Mouse (Mus musculus): Measurements from ENCODE around the gene Arhgef2. TPM values are rescaled to one million over a fixed set of nuclear protein-coding genes. Genes with fewer than 3 reads are reported as not detected.

Gene Arhgef2
- polyA plus RNA-seq, 1 experiment from 2014 or later: 160 TPM

DNA sequence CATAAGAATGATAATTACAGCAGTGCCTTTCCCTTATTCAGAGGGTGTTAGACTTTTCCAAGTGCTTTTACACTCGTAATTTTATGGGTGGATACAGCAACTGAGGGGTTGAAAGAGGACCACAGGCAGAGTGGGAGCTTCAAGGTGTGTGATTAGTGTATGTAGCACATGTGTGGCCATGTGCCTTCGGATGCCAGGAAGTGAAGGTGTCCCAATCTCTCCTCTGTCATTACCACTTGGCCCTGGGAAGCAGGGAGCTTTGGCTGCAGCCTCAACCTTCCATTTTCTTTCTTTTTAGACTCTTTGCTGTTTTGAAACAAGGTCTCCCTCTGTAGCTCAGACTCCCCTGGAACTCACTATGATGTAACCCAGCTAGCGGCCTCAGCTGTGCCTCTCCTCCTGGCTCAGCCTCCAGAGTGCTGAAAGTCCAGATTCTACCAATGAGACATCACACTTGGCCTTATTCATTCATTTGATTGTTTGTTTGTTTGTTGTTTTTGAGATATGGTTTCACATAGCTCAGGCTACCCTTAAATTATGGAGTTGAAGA lies 11.3 kb downstream of the Arhgef2 start:
- H3K9me3 ChIP-seq: no peaks in the 10 kb centered on the region
- H3K27me3 ChIP-seq: no peaks in the 10 kb centered on the region
- H3K36me3 ChIP-seq: no peaks in the 10 kb centered on the region
- H3K4me3 ChIP-seq: no peak overlapping the region
- no peak overlapping the region for H3K27ac ChIP-seq
- peaks cover 28% of the 10 kb centered on the region for H3K4me1 ChIP-seq (replicated peaks)
- no peak for ATAC-seq (ENCODE audit: low FRiP score)
- H3K4me2 ChIP-seq: 0 out of 2 replicates have a peak overlapping the region, but pooled peaks have one; percentile 2
- 80% methylated on average over 3 of the region's 3 CpGs for WGBS
- H3K9ac ChIP-seq: 0 out of 2 replicates have a peak overlapping the region, but pooled peaks have one; percentile 35

- no peak overlapping the region for H3K9ac ChIP-seq
Observed at GRCm38 (mm10) chr3:88618074-88618871, 12.5 kb downstream of the Arhgef2 start.

GRCm38 (mm10) chr3:88619113-88620097 lies 13.6 kb downstream of the Arhgef2 start:
- H3K27ac ChIP-seq: no peak overlapping the region
- WGBS: 47% methylated on average over 8 of the region's 9 CpGs
- no peak for ATAC-seq (ENCODE audit: low FRiP score)
- no peak overlapping the region for H3K4me2 ChIP-seq
- no peaks in the 10 kb centered on the region for H3K27me3 ChIP-seq
- no peak overlapping the region for H3K9ac ChIP-seq
- no peaks in the 10 kb centered on the region for H3K36me3 ChIP-seq
- H3K4me3 ChIP-seq: no peak overlapping the region
- peaks cover 38% of the 10 kb centered on the region for H3K4me1 ChIP-seq (replicated peaks)
- H3K9me3 ChIP-seq: no peaks in the 10 kb centered on the region

More at GRCm38 (mm10) chr3:88618074-88618871, 12.5 kb downstream of the Arhgef2 start:
- H3K36me3 ChIP-seq: no peaks in the 10 kb centered on the region
- no peak overlapping the region for H3K4me3 ChIP-seq
- 78% methylated on average over 8 of the region's 8 CpGs for WGBS
- H3K27ac ChIP-seq: no peak overlapping the region
- ATAC-seq (ENCODE audit: low FRiP score): no peak
- H3K27me3 ChIP-seq: no peaks in the 10 kb centered on the region
- H3K4me1 ChIP-seq (replicated peaks): peaks cover 28% of the 10 kb centered on the region
- no peaks in the 10 kb centered on the region for H3K9me3 ChIP-seq
- H3K4me2 ChIP-seq: no peak overlapping the region

- Histone ChIP-seq H3K27ac (peak overlapping the region; percentile 98), H3K4me2 (peak overlapping the region; percentile 82), H3K4me1 (replicated peaks) (peaks cover 47% of the 10 kb centered on the region), H3K36me3 (0 out of 2 replicates have a peak, but pooled peaks cover 4% of the 10 kb centered on the region), H3K4me3 (peak overlapping the region; percentile 92), H3K27me3 (no peaks in the 10 kb centered on the region), H3K9me3 (no peaks in the 10 kb centered on the region), H3K9ac (peak overlapping the region; percentile 99)
- WGBS: 14% methylated on average over 15 of the region's 15 CpGs
- no peak for ATAC-seq (ENCODE audit: low FRiP score)
Observed at GRCm38 (mm10) chr3:88620146-88620991, 14.6 kb downstream of the Arhgef2 start.

- Histone ChIP-seq H3K9me3 (no peaks in the 10 kb centered on the region), H3K4me3 (peak overlapping the region; percentile 92), H3K4me1 (replicated peaks) (peaks cover 48% of the 10 kb centered on the region), H3K27ac (peak overlapping the region; percentile 98), H3K4me2 (peak overlapping the region; percentile 82), H3K36me3 (peaks cover 5% of the 10 kb centered on the region; the same call in 1 of the 2 replicates), H3K27me3 (no peaks in the 10 kb centered on the region), H3K9ac (peak overlapping the region; percentile 99)
- peak; percentile 72 for ATAC-seq (ENCODE audit: low FRiP score)
- WGBS: 0% methylated on average over 59 of the region's 64 CpGs
Observed at GRCm38 (mm10) chr3:88620992-88621536, 15.3 kb downstream of the Arhgef2 start.

- Histone ChIP-seq H3K4me3 (peak overlapping the region; percentile 92), H3K9me3 (no peaks in the 10 kb centered on the region), H3K36me3 (peaks cover 9% of the 10 kb centered on the region; the same call in 1 of the 2 replicates), H3K27me3 (no peaks in the 10 kb centered on the region), H3K4me2 (peak overlapping the region; percentile 82), H3K27ac (peak overlapping the region; percentile 98), H3K9ac (peak overlapping the region; percentile 99), H3K4me1 (replicated peaks) (peaks cover 48% of the 10 kb centered on the region)
- WGBS: under 1% methylated on average over 34 of the region's 36 CpGs
- peak; percentile 40; the same call in 1 of the 2 replicates for ATAC-seq (ENCODE audit: low FRiP score)
Observed at GRCm38 (mm10) chr3:88621537-88622112, 15.9 kb downstream of the Arhgef2 start.

DNA sequence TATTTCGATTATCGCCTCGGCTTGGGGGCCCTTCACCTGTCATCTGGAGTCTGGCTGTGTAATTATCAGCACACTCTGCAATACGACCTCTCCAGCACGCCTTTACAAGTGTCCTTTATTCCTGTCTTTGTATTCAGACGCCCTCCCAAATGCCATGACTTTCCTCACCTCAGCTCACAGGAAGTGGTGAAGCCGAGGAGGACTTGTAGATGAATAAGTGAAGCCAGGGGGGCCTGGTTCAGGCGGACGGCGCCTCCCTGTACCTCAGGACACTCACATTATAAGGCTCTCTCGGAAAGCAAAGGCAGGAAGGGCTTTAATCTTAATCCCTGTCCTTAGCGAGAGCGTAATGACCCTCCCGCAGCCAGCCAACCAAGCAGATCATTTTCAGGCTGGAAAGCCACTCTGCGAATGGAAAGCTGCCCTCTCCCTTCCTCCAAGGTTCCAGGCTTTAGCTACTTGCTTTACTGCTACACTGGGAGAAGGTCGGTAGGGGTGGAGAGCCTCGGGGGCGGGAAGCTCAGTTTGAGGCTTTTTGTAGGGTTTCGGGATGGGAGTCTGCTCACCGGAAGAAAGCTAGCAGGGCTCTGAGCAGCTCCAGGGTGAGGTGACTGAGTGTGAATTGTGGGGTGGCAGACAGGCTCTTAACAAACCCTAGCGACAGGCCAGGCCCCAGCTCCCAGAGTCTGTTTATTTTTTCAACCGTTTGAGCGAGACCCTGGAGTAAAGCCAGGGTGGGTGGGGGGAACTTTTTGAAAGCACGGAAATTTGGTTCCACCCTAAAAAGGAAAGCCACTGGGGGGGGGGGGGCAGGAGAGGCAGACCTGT lies 16.6 kb downstream of the Arhgef2 start:
- Histone ChIP-seq H3K9ac (peak overlapping the region; percentile 99), H3K27ac (peak overlapping the region; percentile 98), H3K4me2 (peak overlapping the region; percentile 82), H3K27me3 (no peaks in the 10 kb centered on the region), H3K4me3 (peak overlapping the region; percentile 92), H3K36me3 (peaks cover 10% of the 10 kb centered on the region; the same call in 1 of the 2 replicates), H3K9me3 (no peaks in the 10 kb centered on the region), H3K4me1 (replicated peaks) (peaks cover 53% of the 10 kb centered on the region)
- WGBS: under 1% methylated on average over 24 of the region's 24 CpGs
- no peak for ATAC-seq (ENCODE audit: low FRiP score)

DNA sequence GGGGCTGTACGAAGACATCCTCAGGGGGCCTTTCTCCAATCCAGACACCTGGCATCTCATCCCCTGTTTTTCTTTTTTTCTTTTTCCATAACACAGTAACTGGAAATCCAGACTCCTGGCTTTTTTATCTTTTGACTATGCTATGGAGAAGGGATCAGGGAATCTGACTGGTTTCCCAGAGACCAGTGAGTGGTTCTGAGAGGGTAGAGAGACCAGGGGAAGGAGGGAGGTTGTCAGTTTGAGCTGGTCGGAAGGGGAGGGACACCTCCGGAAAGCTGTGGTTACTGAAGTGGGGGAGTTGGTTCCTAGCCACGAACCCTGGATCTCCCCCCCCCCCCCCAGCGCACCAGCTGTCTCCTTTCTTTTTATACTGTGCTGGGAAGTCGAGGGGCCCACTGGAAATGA lies 17.2 kb downstream of the Arhgef2 start:
- Histone ChIP-seq H3K4me1 (replicated peaks) (peaks cover 57% of the 10 kb centered on the region), H3K4me2 (peak overlapping the region; percentile 82), H3K36me3 (peaks cover 14% of the 10 kb centered on the region; the same call in 1 of the 2 replicates), H3K27ac (peak overlapping the region; percentile 98), H3K9ac (peak overlapping the region; percentile 99), H3K4me3 (peak overlapping the region; percentile 92), H3K27me3 (no peaks in the 10 kb centered on the region), H3K9me3 (no peaks in the 10 kb centered on the region)
- no peak for ATAC-seq (ENCODE audit: low FRiP score)
- WGBS: 0% methylated on average over 5 of the region's 6 CpGs

DNA sequence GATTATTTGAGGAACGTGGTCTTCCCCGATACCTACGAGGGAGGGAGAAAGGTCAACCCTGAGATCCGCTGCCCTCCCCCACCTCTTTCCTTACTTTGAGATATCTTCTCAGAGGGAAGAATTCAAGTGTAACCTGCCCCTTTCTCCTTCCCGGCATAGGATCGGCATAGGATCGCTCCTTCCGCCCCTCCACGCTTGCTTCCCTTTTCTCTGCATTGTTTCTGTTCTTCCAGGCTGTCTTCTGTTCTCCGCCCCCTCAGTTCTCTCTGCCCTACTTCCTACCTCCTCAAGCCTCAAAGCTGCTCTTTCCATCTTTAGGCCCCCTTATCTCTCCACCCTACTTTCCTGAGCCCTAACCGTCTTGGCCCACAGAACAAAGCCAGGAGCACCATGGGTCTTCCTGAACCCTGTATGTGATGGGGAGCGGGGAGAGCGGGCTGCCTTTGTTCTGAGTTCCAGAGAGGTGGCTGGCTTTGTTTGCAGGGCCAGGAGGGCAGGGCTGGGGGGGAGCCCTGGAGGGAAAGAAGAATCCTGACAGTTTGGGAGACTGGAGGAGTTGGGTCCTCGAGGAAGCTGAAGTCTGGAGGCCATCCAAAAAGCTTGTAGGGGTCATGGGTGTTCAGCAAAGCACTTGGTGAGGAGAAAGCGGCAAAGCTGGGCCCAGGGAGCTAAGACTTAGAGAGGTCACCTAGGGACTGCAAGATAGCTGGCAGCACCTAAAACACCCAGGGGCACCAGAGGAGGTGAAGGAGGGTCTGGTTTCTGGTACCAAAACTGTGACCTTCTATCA lies 17.8 kb downstream of the Arhgef2 start:
- 1% methylated on average over 14 of the region's 15 CpGs for WGBS
- H3K4me1 ChIP-seq (replicated peaks): peaks cover 63% of the 10 kb centered on the region
- 0 out of 2 replicates have a peak, but pooled peaks have one; percentile 11 for ATAC-seq (ENCODE audit: low FRiP score)

More for the DNA sequence above, 17.8 kb downstream of the Arhgef2 start:
- peak overlapping the region; percentile 99 for H3K9ac ChIP-seq
- H3K27ac ChIP-seq: peak overlapping the region; percentile 98
- no peaks in the 10 kb centered on the region for H3K9me3 ChIP-seq
- peak overlapping the region; percentile 82 for H3K4me2 ChIP-seq
- peaks cover 14% of the 10 kb centered on the region; the same call in 1 of the 2 replicates for H3K36me3 ChIP-seq
- H3K27me3 ChIP-seq: no peaks in the 10 kb centered on the region
- peak overlapping the region; percentile 92 for H3K4me3 ChIP-seq
